Mouse (Mus musculus) cerebellum, postnatal 4 days (tissue): Measurements from ENCODE around the gene Slc46a1.

ENCODE experiments used
- DNase-seq, 2 experiments: peaks; one replicate each; pipeline ENCODE4 v3.0.0; 2022; ENCODE audit warnings: low spot score in 2 of 2, mixed read lengths in 1 of 2

Slc46a1 gene

DNA sequence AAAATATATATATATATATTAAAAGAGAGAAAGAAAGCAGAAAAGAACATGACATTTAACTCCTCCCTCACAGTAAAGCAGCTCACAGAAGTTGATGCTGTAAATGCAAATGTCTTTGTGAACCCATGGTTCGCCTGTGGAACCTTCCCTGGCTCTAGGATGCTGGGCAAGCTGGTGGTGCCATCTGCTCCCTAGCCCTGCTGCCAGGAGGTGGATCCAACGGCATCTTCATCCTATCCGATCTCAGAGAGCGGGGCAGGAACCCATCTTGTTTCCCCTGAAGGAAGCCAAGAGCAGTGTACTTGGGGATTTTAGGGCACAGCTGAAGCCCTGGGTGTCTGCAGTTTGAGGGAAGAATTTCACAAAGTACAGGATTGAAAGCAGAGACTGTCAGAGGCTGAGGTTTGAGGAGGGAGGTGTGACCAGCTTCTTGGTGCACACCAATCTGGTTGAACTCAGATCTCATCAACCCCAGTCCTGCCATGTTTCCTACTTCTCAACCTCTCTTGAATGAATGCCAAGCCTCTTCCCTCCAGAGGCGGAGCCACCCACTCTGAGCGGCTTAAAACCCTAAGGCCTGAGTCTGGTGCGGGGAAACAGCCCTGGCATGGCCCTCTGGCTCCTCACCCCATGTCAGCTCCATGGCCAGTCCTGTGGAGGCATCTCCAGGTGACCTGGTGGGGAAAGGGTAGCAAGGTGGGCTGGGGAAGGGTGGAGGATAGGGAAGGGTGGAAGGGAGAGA lies 37.6 kb downstream of the Slc46a1 start, which contains the start of gene Sebox:
Gene Sebox (plus strand): TSS at position 539 of the 742 bp plus-strand sequence.
- DNase-seq: peak in 1 of 2 experiments; percentile 56

DNA sequence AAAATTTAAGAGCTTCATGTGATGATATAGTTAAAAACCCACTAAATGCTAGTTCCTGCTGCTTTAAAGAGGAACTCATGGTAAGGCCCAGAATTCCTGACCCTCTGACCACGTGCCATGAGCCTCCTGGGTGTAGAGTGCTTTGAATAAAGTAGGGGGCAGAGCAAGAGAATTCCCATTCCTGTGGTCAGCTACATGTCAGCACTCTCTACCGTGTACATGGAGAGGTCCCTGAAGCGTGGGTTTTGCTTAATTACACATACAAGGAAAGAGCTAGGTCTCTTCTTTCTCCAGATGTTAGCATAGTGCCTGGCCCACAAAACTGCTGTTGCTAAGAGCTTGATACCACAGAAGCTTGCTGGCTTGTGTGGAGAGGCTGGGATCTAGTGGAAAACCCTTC lies 39.9 kb downstream of the Slc46a1 start:
- no peak for DNase-seq

DNA sequence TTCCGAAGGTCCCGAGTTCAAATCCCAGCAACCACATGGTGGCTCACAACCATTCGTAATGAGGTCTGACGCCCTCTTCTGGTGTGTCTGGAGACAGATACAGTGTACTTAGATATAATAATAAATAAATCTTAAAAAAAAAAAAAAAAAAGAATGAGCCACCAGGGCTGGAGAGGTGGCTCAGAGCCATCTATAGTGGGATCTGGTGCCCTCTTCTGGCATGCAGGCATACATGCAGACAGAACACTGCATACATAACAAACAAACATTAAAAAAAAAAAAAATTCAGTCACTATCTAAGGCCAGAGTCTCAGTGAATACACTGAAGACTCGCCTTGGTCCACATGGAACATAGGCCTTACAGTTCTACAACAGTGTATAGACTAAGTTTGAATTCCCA lies 43.7 kb downstream of the Slc46a1 start:
- DNase-seq: peak in 1 of 2 experiments; percentile 32

DNA sequence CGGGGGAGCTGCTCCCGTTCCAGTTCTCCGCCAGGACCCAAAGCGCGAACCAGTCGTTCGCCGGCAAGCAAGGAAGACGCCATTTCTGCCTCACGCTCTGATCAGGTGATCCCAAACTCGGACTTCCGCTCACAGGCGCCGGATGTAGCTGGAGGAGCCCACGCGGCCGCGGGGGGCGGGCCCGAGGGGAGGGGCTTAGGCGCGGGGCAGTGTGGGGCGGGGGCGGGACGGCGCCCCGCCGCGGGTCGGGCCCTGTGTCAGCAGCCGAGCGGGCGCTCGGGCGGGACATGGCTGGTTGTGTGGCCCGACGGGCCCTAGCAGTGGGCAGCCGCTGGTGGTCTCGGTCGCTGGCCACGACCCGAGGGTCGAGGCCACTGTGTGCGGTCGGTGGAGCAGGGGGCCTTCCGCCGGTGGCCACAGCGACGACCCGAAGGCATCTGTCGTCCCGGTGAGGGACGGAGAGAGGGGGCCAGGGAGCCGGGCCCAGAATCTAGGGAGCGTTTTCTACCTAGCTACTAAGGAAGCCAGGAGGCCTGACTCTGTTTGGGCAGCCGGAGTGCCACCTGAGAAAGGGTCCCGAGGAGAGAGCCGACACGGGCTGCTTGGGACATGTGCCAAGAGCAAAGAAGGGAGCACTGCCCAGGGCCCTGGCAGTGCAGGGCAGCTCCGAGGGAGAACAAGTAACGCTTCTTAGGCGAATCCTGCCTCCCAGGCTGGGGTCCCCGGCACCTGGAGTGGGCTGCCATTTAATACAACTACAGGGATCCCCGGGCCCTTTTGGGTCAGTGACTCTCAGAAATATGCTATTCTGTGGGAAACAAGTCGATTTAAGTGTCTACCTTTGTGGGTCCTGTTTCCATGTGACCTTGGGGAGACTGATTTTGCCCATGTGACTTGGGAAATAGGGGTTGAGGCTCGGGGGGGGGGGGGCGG lies 46.8 kb downstream of the Slc46a1 start, which contains the start of the genes Tmem199 and Poldip2:
Gene Tmem199 (minus strand): TSS at position 148 of the 933 bp plus-strand sequence.
Gene Poldip2 (plus strand): TSS at position 169 of the 933 bp plus-strand sequence.
- DNase-seq: peak; percentile 77 to 92

DNA sequence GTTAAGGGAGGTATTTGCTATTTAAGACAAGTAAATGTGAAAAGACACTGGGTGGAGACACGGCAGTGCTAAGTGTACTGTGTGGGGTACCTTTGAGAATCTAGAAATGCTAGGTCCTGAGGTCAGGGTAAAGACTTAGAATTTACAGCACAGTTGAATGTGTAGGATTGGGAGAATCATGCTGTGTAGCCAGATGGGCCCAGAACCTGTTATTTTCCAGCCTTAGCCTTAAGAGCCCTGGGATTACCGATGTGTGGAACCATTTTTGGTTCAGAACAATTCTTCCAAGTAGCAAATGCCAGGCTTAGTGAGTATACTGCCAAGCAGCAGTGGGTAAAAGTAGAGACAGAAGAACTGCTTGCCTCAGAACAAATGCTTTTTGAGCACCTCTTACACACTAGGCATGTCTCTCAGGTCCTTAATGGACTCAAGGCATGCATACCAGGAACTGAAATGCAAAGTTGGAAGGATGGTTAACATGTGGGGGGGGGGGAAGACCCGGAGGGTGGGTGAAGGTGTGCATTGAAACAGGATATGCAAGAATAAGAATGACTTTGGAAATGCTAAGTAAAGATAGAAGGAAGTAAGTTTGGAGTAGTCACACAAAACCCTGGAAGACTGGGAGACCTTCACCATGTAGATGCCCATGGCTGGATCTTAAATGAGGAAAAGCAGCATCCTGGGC lies 47.8 kb downstream of the Slc46a1 start:
- DNase-seq: no peak

DNA sequence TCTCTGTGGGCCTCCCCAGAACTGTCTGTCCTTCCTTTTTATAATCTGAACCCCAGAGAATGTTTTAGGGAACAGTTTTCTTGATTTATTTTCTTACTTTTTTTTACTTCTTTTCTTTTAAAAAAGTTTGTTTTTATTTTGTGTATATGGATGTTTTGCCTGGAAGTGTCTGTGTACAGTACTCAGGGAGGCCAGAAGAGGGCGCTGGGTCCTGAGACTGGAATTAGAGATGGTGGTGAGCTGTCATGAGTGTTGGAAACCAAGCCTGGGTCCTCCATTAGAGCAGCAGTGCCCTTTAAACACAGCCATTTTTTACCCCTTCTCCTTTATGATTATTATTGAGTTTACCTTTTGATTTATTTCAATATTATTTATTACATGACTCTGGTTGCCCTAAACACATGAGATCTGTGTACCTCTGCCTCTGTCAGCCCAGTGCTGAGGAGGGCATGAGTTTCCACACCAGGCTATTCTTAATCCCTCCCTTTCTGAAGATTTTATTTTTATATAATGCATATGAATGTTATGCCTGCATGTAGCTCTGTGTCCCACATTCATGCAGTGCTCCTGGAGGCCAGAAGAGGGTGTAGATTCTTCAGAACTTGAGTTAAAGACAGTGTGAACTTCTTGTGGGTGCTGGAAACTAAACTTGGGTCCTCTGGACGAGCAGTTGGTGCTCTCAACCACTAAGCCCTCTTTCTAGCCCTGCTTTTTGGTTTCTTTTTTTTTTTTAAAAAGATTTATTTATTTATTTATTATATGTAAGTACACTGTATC lies 50.2 kb downstream of the Slc46a1 start:
- peak in 1 of 2 experiments; percentile 13 for DNase-seq

DNA sequence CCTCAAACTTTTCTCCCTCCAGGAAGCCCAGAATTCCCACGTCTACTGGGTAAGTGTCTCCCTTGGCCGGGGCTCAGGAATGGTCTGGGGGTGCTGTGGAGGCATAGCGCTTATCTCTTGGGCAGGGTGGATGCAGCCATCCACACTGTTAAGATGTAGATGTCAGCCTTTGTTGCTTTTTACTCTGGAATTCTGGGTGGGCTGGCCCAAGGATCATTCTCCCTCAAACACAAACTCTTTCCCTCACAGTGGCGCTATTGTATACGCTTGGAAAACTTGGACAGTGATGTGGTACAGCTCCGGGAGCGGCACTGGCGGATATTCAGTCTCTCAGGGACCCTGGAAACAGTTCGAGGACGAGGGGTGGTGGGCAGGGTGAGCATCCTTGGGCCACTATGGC lies 53.4 kb downstream of the Slc46a1 start:
- no peak for DNase-seq
